Mouse (Mus musculus) embryonic facial prominence, embryonic 10.5 days (tissue): ENCODE measurements around the gene Hmgcs1. TPM values are rescaled to one million over a fixed set of nuclear protein-coding genes. Genes with fewer than 3 reads are reported as not detected.
A peak's percentile ranks its signal among the peaks of the same experiment; 100 is the strongest.

Source experiments
- DNase-seq: peaks from one replicate; pipeline ENCODE4 v3.0.0-alpha.2; 2017; ENCODE audit warnings: low spot score
- H3K27ac ChIP-seq: fragments of 300-500 bp; sonication (generic); replicated peaks from 2 replicates; pipeline ENCODE4 v1.5.1; 2016; ENCODE audit warnings: mild to moderate bottlenecking
- H3K27me3 ChIP-seq: fragments of 300-500 bp; sonication (generic); replicated peaks from 2 replicates; pipeline ENCODE4 v1.6.1; 2016; ENCODE audit warnings: low read depth, mild to moderate bottlenecking; ENCODE audit not compliant: poor library complexity, severe bottlenecking
- H3K36me3 ChIP-seq: fragments of 300-500 bp; sonication (generic); replicated peaks from 2 replicates; pipeline ENCODE4 v1.6.1; 2016; ENCODE audit warnings: mild to moderate bottlenecking, moderate library complexity
- H3K4me1 ChIP-seq: fragments of 300-500 bp; sonication (generic); 2 replicates; pipeline ENCODE4 v1.6.1; 2016
- H3K4me3 ChIP-seq: fragments of 300-500 bp; sonication (generic); 2 replicates; pipeline ENCODE4 v1.5.1; 2016; ENCODE audit warnings: mild to moderate bottlenecking, moderate library complexity
- H3K9me3 ChIP-seq: fragments of 300-500 bp; sonication (generic); 2 replicates; pipeline ENCODE4 v1.6.1; 2016; ENCODE audit warnings: mild to moderate bottlenecking
- WGBS: fragments of 180-500 bp; shearing (Covaris S2); methylation state at CpG from one replicate; pipeline ENCODE4 v1.1.7; 2016; 5-methylcytosine and 5-hydroxymethylcytosine counted together
- polyA plus RNA-seq: library from polyadenylated mRNA; unstranded; fragments of >200 nt; fragmentation: Nextera tagmentation; extraction: Ambion mirVana; gene quantifications from 2 replicates; pipeline ENCODE4 v1.2.1, GENCODE M21; 2016

Gene Hmgcs1
- polyA plus RNA-seq, 1 experiment from 2014 or later, result 245 TPM

- H3K4me1 ChIP-seq, result peaks cover 6% of the 10 kb centered on the region; the same call in 1 of the 2 replicates
- H3K27ac ChIP-seq, result no peak overlapping the region
- H3K36me3 ChIP-seq, result no peaks in the 10 kb centered on the region
- DNase-seq, result no peak
- H3K4me3 ChIP-seq, result no peak overlapping the region
- 75% methylated on average over 6 of the region's 6 CpGs for WGBS
- H3K9me3 ChIP-seq, result no peaks in the 10 kb centered on the region
- H3K27me3 ChIP-seq, result no peaks in the 10 kb centered on the region
Measured at GRCm38 (mm10) chr13:119731448-119731847, 41.3 kb downstream of the Hmgcs1 start.

DNA sequence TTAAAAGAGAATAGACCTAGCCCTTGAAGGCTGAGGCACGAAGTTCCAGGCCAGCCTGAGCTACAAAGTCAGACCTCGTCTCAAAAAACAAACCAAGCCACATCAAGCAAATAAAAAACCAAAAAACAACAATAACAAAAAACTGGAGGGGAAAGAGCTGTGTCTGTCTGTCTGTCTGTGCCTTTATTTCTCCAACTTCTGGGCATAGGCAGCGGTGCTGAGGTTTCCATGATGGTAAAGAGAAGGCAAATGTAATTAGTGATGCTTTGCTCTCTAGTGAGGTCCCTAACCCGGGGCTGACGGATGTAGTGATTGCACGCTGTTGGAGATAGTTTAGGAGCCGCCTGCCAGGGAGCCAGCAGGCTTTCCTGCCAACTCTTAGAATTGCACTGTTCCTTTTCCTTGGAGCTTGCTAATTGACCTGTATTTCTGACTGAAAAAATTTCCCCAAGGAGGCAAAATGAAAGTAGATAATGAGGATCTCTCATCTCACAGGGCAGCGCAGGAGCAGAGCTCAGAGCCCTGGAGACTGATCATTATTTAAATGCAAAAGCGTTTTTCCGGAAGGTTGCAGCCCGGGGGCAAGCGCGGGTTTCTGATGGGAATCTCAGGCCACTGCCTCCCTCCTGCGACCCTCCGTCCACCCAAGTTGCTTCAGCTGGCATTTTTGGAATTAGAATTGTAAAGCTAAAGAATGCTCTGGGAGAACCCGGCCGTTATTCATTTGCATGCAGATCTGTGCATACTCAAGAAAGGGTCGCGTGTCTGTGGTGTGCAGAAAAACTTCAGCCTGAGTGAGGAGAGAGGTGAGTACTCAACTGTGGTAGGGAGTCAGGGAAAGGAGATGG is 51.4 kb downstream of the Hmgcs1 start:
- 2% methylated on average over 19 of the region's 19 CpGs for WGBS
- peak overlapping the region; percentile 40; the same call in 1 of the 2 replicates for H3K27ac ChIP-seq
- peak; percentile 52 for DNase-seq
- peaks cover 12% of the 10 kb centered on the region for H3K4me1 ChIP-seq
- H3K4me3 ChIP-seq, result peak overlapping the region; percentile 49
- no peaks in the 10 kb centered on the region for H3K36me3 ChIP-seq
- H3K27me3 ChIP-seq, result 0 out of 2 replicates have a peak, but pooled peaks cover 5% of the 10 kb centered on the region
- no peaks in the 10 kb centered on the region for H3K9me3 ChIP-seq

- H3K9me3 ChIP-seq, result no peaks in the 10 kb centered on the region
- 91% methylated on average over 6 of the region's 6 CpGs for WGBS
Measured at GRCm38 (mm10) chr13:119742711-119743415, 52.7 kb downstream of the Hmgcs1 start.

GRCm38 (mm10) chr13:119743470-119743869 is 53.3 kb downstream of the Hmgcs1 start:
- Histone ChIP-seq H3K27me3 (0 out of 2 replicates have a peak, but pooled peaks cover 5% of the 10 kb centered on the region), H3K4me3 (no peak overlapping the region), H3K9me3 (no peaks in the 10 kb centered on the region), H3K4me1 (peaks cover 12% of the 10 kb centered on the region), H3K27ac (no peak overlapping the region), H3K36me3 (no peaks in the 10 kb centered on the region)
- no peak for DNase-seq
- 76% methylated on average over 3 of the region's 3 CpGs for WGBS

More at GRCm38 (mm10) chr13:119742711-119743415, 52.7 kb downstream of the Hmgcs1 start:
- H3K4me1 ChIP-seq, result peaks cover 12% of the 10 kb centered on the region
- no peak overlapping the region for H3K27ac ChIP-seq
- 0 out of 2 replicates have a peak, but pooled peaks cover 5% of the 10 kb centered on the region for H3K27me3 ChIP-seq
- H3K36me3 ChIP-seq, result no peaks in the 10 kb centered on the region
- no peak overlapping the region for H3K4me3 ChIP-seq
- no peak for DNase-seq

- H3K4me1 ChIP-seq, result peaks cover under 1% of the 10 kb centered on the region
- no peak overlapping the region for H3K4me3 ChIP-seq
- no peaks in the 10 kb centered on the region for H3K36me3 ChIP-seq
- no peak overlapping the region for H3K27ac ChIP-seq
- no peak for DNase-seq
- 0 out of 2 replicates have a peak, but pooled peaks cover 5% of the 10 kb centered on the region for H3K27me3 ChIP-seq
- no peaks in the 10 kb centered on the region for H3K9me3 ChIP-seq
- 93% methylated on average over 4 of the region's 4 CpGs for WGBS
Measured at GRCm38 (mm10) chr13:119746930-119747329, 56.8 kb downstream of the Hmgcs1 start.

DNA sequence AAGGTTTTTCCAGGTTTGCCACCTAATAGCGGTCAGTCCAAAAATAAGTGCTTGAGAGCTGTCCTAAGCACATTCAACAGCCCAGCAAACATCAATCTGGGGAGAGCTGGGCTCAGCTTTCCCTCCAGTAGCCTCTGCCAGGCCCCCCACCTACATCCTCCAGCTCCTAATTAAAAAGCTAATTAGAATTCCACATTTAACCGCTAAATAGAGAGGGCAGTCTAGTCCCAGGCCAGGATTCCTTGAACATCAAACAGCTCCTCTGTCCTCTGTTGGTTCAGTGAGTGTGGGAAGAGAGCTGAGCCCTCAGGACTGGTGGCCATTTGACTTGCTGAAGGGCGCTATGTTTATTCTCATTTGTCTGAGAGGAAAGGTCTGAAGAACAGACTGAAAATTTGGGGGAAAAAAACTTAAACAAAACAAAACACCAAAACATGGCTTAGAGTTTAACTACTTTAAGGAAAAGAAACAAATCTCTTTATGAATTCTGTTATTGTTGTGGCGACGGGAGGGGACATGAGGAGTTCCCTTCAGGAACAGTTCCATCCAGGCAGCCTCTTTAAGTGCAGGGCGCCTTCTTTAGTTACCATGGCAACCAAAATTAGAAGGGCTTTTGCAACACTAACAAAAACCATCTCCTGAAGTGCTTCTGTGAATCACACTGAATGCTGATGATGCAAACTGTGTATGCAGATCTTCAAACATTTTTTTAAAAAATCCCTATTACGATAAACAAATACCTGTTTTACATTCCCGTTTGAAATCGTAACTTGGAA is 63.9 kb downstream of the Hmgcs1 start:
- peaks cover 32% of the 10 kb centered on the region for H3K4me1 ChIP-seq
- no peaks in the 10 kb centered on the region for H3K9me3 ChIP-seq
- H3K27ac ChIP-seq, result no peak overlapping the region
- no peaks in the 10 kb centered on the region for H3K36me3 ChIP-seq
- H3K27me3 ChIP-seq, result no peaks in the 10 kb centered on the region
- H3K4me3 ChIP-seq, result peak overlapping the region; percentile 70; the same call in 1 of the 2 replicates
- DNase-seq, result no peak
- WGBS, result 55% methylated on average over 9 of the region's 9 CpGs

GRCm38 (mm10) chr13:119754635-119755020 is 64.4 kb downstream of the Hmgcs1 start:
- Histone ChIP-seq H3K27ac (no peak overlapping the region), H3K9me3 (no peaks in the 10 kb centered on the region), H3K4me1 (peaks cover 32% of the 10 kb centered on the region), H3K27me3 (no peaks in the 10 kb centered on the region), H3K4me3 (peak overlapping the region; percentile 70), H3K36me3 (0 out of 2 replicates have a peak, but pooled peaks cover 2% of the 10 kb centered on the region)
- DNase-seq, result no peak
- WGBS, result 35% methylated on average over 3 of the region's 3 CpGs

DNA sequence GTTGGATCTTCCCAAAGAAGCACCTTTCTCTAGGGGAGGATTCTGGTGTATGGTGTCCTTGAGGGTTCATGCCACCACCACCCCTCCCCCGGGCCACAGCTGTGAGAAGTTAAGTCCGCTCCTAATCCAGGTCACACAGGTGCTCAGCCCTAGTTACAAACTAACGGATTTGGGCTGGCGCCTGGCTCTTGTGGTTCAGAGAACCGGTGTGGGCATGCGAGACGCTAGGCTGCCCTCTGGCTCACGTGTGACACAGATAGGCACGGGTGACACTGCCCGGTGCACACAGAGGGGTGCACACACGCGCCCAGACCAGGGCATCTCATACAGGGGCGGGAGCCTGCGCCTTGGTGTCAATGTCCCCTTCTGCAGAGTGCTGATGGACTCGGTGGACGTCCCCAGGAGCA is 65.0 kb downstream of the Hmgcs1 start:
- H3K27ac ChIP-seq, result peak overlapping the region; percentile 82
- peaks cover 32% of the 10 kb centered on the region for H3K4me1 ChIP-seq
- H3K9me3 ChIP-seq, result no peaks in the 10 kb centered on the region
- under 1% methylated on average over 16 of the region's 16 CpGs for WGBS
- peak; percentile 38 for DNase-seq
- H3K36me3 ChIP-seq, result 0 out of 2 replicates have a peak, but pooled peaks cover 5% of the 10 kb centered on the region
- peak overlapping the region; percentile 70 for H3K4me3 ChIP-seq
- H3K27me3 ChIP-seq, result no peaks in the 10 kb centered on the region

- Histone ChIP-seq H3K4me1 (peaks cover 32% of the 10 kb centered on the region), H3K27ac (peak within 1 kb of the TSS; percentile 82)
- 1% methylated on average over 43 of the region's 43 CpGs for WGBS
Measured at GRCm38 (mm10) chr13:119755681-119756471, 65.7 kb downstream of the Hmgcs1 start, which contains the start of gene Nim1k. Nim1k (minus strand) TSS chr13:119755882.

GRCm38 (mm10) chr13:119756831-119757230 is 66.7 kb downstream of the Hmgcs1 start:
- Histone ChIP-seq H3K27ac (no peak overlapping the region), H3K9me3 (no peaks in the 10 kb centered on the region), H3K4me1 (peaks cover 32% of the 10 kb centered on the region), H3K36me3 (peaks cover 15% of the 10 kb centered on the region), H3K4me3 (no peak overlapping the region), H3K27me3 (no peaks in the 10 kb centered on the region)
- WGBS, result 25% methylated on average over 5 of the region's 5 CpGs
- DNase-seq, result peak; percentile 37

More at GRCm38 (mm10) chr13:119755681-119756471, 65.7 kb downstream of the Hmgcs1 start, which contains the start of gene Nim1k:
- DNase-seq, result peak; percentile 89
- Histone ChIP-seq H3K36me3 (peaks cover 6% of the 10 kb centered on the region), H3K27me3 (no peaks in the 10 kb centered on the region), H3K4me3 (peak within 1 kb of the TSS; percentile 70), H3K9me3 (no peaks in the 10 kb centered on the region)
